Mouse (Mus musculus) stomach, postnatal 0 days (tissue): ENCODE results near the gene Ubd.

ENCODE experiments used
- CTCF ChIP-seq: IDR thresholded peaks from 2 replicates; pipeline ENCODE4 v1.5.1; 2016; ENCODE audit warnings: antibody characterized with exemption, low read depth, mild to moderate bottlenecking, moderate library complexity
- EP300 ChIP-seq: optimal IDR thresholded peaks from 2 replicates; pipeline ENCODE3; 2016; ENCODE audit warnings: antibody characterized with exemption

DNA sequence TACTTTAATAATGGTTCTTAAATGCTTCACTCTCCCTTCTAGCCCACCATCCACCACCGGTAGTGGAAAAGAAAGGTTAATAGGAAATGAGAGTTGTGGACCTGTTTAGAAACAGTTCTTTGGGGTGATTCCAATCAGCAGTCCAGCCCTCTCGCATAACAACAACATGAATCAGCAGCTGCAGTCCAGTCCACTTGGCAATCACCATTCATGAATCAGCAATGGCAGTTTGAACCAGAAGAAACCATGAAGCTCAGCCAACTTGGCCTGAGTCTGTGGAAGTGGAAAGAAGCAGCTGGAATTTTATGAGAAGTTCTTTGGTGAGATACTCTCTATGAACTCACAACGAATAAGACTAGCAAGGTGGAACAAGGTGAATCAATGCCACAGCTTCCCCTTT is 24.8 kb downstream of the Ubd start:
- TF ChIP-seq CTCF = no peak
- TF ChIP-seq EP300 = no peak
